Mouse (Mus musculus): ENCODE data around the gene Huwe1.

- no peak for TF ChIP-seq CTCF (IDR thresholded peaks at IDR 0.05; ENCODE audit: insufficient read depth, low read depth, low read length)
- no peak for TF ChIP-seq POLR2A (IDR thresholded peaks at IDR 0.05; ENCODE audit: insufficient read depth, low read depth, low read length)
Observed at GRCm38 (mm10) chrX:151780348-151780747, 20.3 kb upstream of the Huwe1 start.

Measured in olfactory bulb, adult 2 months (tissue).